Comparison of ENCODE assay signal across 9 mouse cellular contexts in genomic region chr7:127674977-127675376, GRCm38 (mm10). TPM values are rescaled to one million over a fixed set of nuclear protein-coding genes. Genes with fewer than 3 reads are reported as not detected.
DNase-seq lines count a peak whose midpoint lies in the region; ATAC-seq and TF ChIP-seq lines count a peak whose summit lies in the region.
"Had no signal": no experiment of that assay in that cellular context is flagged by ENCODE, and none has a peak within 500 bp of the region (broad histone marks: within the 10 kb centered on the region; RNA-seq: fewer than 3 reads in every experiment).

No protein-coding gene starts in this region.

- TF ChIP-seq CTCF in liver, postnatal 0 days (IDR thresholded peaks at IDR 0.05; ENCODE audit: low read depth), result peak; percentile 98

- DNase-seq in CD8-positive naive resting alpha-beta T cell, adult 2 months (ENCODE audit: low read depth in 2 of 2, low spot score in 2 of 2), result peak; percentile 75 to 81
- DNase-seq in c-Kit-positive CD71-negative TER-119-negative erythroid progenitor cells, embryonic 14.5 days (ENCODE audit: low read depth), result peak; percentile 84
- peak; percentile 90 for DNase-seq in forebrain, embryonic 11.5 days (ENCODE audit: low spot score)
- DNase-seq in heart, postnatal 10 days, result peak; percentile 87 to 93
- peak; percentile 90 to 92 for DNase-seq in kidney, postnatal 4 days
- DNase-seq in liver, postnatal 0 days, result peak; percentile 87
- DNase-seq in testis, postnatal 14 days (ENCODE audit: low spot score), result peak; percentile 74

- no peaks in the 10 kb centered on the region for H3K27me3 ChIP-seq in forebrain, embryonic 11.5 days (ENCODE audit: control insufficient read depth, insufficient read depth, low read length)
- H3K27me3 ChIP-seq in liver, postnatal 0 days (ENCODE audit: insufficient read depth, low read length), result no peaks in the 10 kb centered on the region
- H3K27me3 ChIP-seq in neural tube, embryonic 15.5 days (replicated peaks), result no peaks in the 10 kb centered on the region
- H3K27me3 ChIP-seq: liver, embryonic 15.5 days had no signal

- intact Hi-C loops in heart, postnatal 10 days (cut with DNase I), result loop anchor here (1.0 to 5.0 kb wide), 4 partner anchors 16 to 87 kb away; partner anchors contain the start of genes Bcl7c and Fbxl19

- no peak overlapping the region for H3K4me2 ChIP-seq in forebrain, embryonic 11.5 days (ENCODE audit: low read depth, low read length, severe bottlenecking)
- no peak overlapping the region for H3K4me2 ChIP-seq in liver, postnatal 0 days (ENCODE audit: low read depth, low read length)
- H3K4me2 ChIP-seq in neural tube, embryonic 15.5 days, result no peak overlapping the region
- H3K4me2 ChIP-seq: liver, embryonic 15.5 days had no signal

- peak; percentile 58; the same call in 1 of the 2 replicates for ATAC-seq in forebrain, embryonic 11.5 days (replicated peaks; ENCODE audit: low FRiP score)
- ATAC-seq in liver, postnatal 0 days, result peak; percentile 52
- ATAC-seq in neural tube, embryonic 15.5 days (ENCODE audit: low FRiP score), result peak; percentile 65; the same call in 1 of the 2 replicates

- H3K4me3 ChIP-seq in forebrain, embryonic 11.5 days (ENCODE audit: low read depth, low read length), result no peak overlapping the region
- H3K4me3 ChIP-seq in liver, postnatal 0 days (ENCODE audit: low read depth, low read length), result no peak overlapping the region
- no peak overlapping the region for H3K4me3 ChIP-seq in neural tube, embryonic 15.5 days (replicated peaks)
- H3K4me3 ChIP-seq: liver, embryonic 15.5 days had no signal

- H3K4me1 ChIP-seq in forebrain, embryonic 11.5 days (replicated peaks; ENCODE audit: control insufficient read depth, insufficient read depth, low read length), result no peaks in the 10 kb centered on the region
- H3K4me1 ChIP-seq in liver, postnatal 0 days (ENCODE audit: insufficient read depth), result 0 out of 2 replicates have a peak, but pooled peaks cover 4% of the 10 kb centered on the region
- peaks cover 6% of the 10 kb centered on the region; the same call in 1 of the 2 replicates for H3K4me1 ChIP-seq in neural tube, embryonic 15.5 days

- H3K9ac ChIP-seq in forebrain, embryonic 11.5 days (ENCODE audit: low read length), result no peak overlapping the region
- H3K9ac ChIP-seq in liver, postnatal 0 days (replicated peaks), result no peak overlapping the region
- no peak overlapping the region for H3K9ac ChIP-seq in neural tube, embryonic 15.5 days (replicated peaks)
- H3K9ac ChIP-seq: liver, embryonic 15.5 days had no signal

- 1% methylated on average over 5 of the region's 5 CpGs for WGBS in forebrain, embryonic 11.5 days
- WGBS in liver, postnatal 0 days (ENCODE audit: insufficient replicate concordance), result 3% methylated on average over 5 of the region's 5 CpGs
- WGBS in neural tube, embryonic 15.5 days, result 4% methylated on average over 5 of the region's 5 CpGs

- no peak for TF ChIP-seq EP300 in liver, postnatal 0 days (IDR thresholded peaks at IDR 0.05; ENCODE audit: low read depth)

- no peak overlapping the region for H3K27ac ChIP-seq in forebrain, embryonic 11.5 days (ENCODE audit: low read depth, low read length)
- no peak overlapping the region for H3K27ac ChIP-seq in liver, postnatal 0 days (ENCODE audit: low read depth)
- peak overlapping the region; percentile 43 for H3K27ac ChIP-seq in neural tube, embryonic 15.5 days (replicated peaks)
- H3K27ac ChIP-seq: liver, embryonic 15.5 days had no signal

- H3K9me3 ChIP-seq in forebrain, embryonic 11.5 days (ENCODE audit: control insufficient read depth, low read length), result no peaks in the 10 kb centered on the region
- no peaks in the 10 kb centered on the region for H3K9me3 ChIP-seq in liver, postnatal 0 days (ENCODE audit: low read length)
- H3K9me3 ChIP-seq in neural tube, embryonic 15.5 days (replicated peaks), result no peaks in the 10 kb centered on the region
- H3K9me3 ChIP-seq: liver, embryonic 15.5 days had no signal

- no peaks in the 10 kb centered on the region for H3K36me3 ChIP-seq in forebrain, embryonic 11.5 days (ENCODE audit: control insufficient read depth, insufficient read depth, low read length)
- no peaks in the 10 kb centered on the region for H3K36me3 ChIP-seq in liver, postnatal 0 days (replicated peaks; ENCODE audit: insufficient read depth, low read length)
- peaks cover 7% of the 10 kb centered on the region; the same call in 1 of the 2 replicates for H3K36me3 ChIP-seq in neural tube, embryonic 15.5 days
- H3K36me3 ChIP-seq: liver, embryonic 15.5 days had no signal

RNA-seq across cellular contexts. Expression of gene Bcl7c, which starts 33.8 kb away (rescaled TPM):
- polyA plus RNA-seq in forebrain, embryonic 11.5 days (2014; fragmentation: Nextera tagmentation; extraction: Ambion mirVana), result 59.5 and 65.8 TPM in 2 replicates
- total RNA-seq in heart, postnatal 10 days (2021), result 10 to 100 TPM; 60.5 to 62.9 TPM
- polyA plus RNA-seq in liver, postnatal 0 days (2015; fragmentation: Nextera tagmentation; extraction: Ambion mirVana), result 20.1 and 26.5 TPM in 2 replicates
- 49.5 and 62.9 TPM in 2 replicates for polyA plus RNA-seq in neural tube, embryonic 15.5 days (2015; fragmentation: Nextera tagmentation; extraction: Ambion mirVana)

RNA-seq across cellular contexts. Expression of gene Ctf1, which starts 37.6 kb away (rescaled TPM):
- 7.2 and 9.5 TPM in 2 replicates for polyA plus RNA-seq in forebrain, embryonic 11.5 days (2014; fragmentation: Nextera tagmentation; extraction: Ambion mirVana)
- total RNA-seq in heart, postnatal 10 days (2021), result 1 to 10 TPM; 4.6 to 7.5 TPM
- 7.9 and 10.0 TPM in 2 replicates for polyA plus RNA-seq in liver, postnatal 0 days (2015; fragmentation: Nextera tagmentation; extraction: Ambion mirVana)
- polyA plus RNA-seq in neural tube, embryonic 15.5 days (2015; fragmentation: Nextera tagmentation; extraction: Ambion mirVana), result 3.6 and 6.2 TPM in 2 replicates

RNA-seq across cellular contexts. Expression of gene Ctf2, which starts 57.0 kb away (rescaled TPM):
- polyA plus RNA-seq in forebrain, embryonic 11.5 days (2014; fragmentation: Nextera tagmentation; extraction: Ambion mirVana), result 0.63 TPM in 1 of 2 replicates, not detected in the other
- total RNA-seq in heart, postnatal 10 days (2021), result not detected
- polyA plus RNA-seq in liver, postnatal 0 days (2015; fragmentation: Nextera tagmentation; extraction: Ambion mirVana), result not detected in 2 replicates
- 0.09 and 0.13 TPM in 2 replicates for polyA plus RNA-seq in neural tube, embryonic 15.5 days (2015; fragmentation: Nextera tagmentation; extraction: Ambion mirVana)

RNA-seq across cellular contexts. Expression of gene Zfp629, which starts 59.4 kb away (rescaled TPM):
- polyA plus RNA-seq in forebrain, embryonic 11.5 days (2014; fragmentation: Nextera tagmentation; extraction: Ambion mirVana), result 33.4 and 36.6 TPM in 2 replicates
- total RNA-seq in heart, postnatal 10 days (2021), result 10 to 100 TPM; 32.4 to 35.1 TPM
- 1.8 and 2.0 TPM in 2 replicates for polyA plus RNA-seq in liver, postnatal 0 days (2015; fragmentation: Nextera tagmentation; extraction: Ambion mirVana)
- polyA plus RNA-seq in neural tube, embryonic 15.5 days (2015; fragmentation: Nextera tagmentation; extraction: Ambion mirVana), result 14.5 and 15.8 TPM in 2 replicates
